Mouse (Mus musculus) myocyte (in vitro differentiated cells): ENCODE measurements around the gene Tbc1d10c.
"Not testable (repeated sequence)": the region's sequence is repeated elsewhere in the genome, so short reads cannot be mapped to it uniquely, and the experiment has no call there.

Experiments used
- CEBPB ChIP-seq: IDR thresholded peaks from 2 replicates; pipeline ENCODE4 v1.6.1; 2011; ENCODE audit warnings: mild to moderate bottlenecking, moderate library complexity; ENCODE audit not compliant: poor library complexity, insufficient read depth, severe bottlenecking
- E2F4 ChIP-seq: IDR thresholded peaks from one replicate; pipeline ENCODE4 v1.6.1; 2011; ENCODE audit warnings: mild to moderate bottlenecking, control low read depth, moderate library complexity; ENCODE audit not compliant: insufficient read depth
- MAX ChIP-seq: IDR thresholded peaks from one replicate; pipeline ENCODE4 v1.6.1; 2011; ENCODE audit warnings: low read depth, mild to moderate bottlenecking, control low read depth
- MYOD1 ChIP-seq, 3 experiments: IDR thresholded peaks; one replicate each; pipeline ENCODE4 v1.6.1; 2011; ENCODE audit warnings: control low read depth in 2 of 3, low read depth in 2 of 3, mild to moderate bottlenecking in 2 of 3, moderate library complexity in 1 of 3; ENCODE audit not compliant: insufficient read length in 2 of 3, control insufficient read depth in 1 of 3
- MYOG ChIP-seq, 3 experiments: IDR thresholded peaks; one replicate each; pipeline ENCODE4 v1.6.1; 2011; ENCODE audit warnings: control low read depth in 2 of 3, low read depth in 2 of 3, mild to moderate bottlenecking in 2 of 3; ENCODE audit not compliant: insufficient read length in 2 of 3, control insufficient read depth in 1 of 3, insufficient read depth in 1 of 3
- POLR2A ChIP-seq: IDR thresholded peaks from one replicate; pipeline ENCODE4 v1.6.1; 2011; ENCODE audit warnings: low read depth, mild to moderate bottlenecking, control low read depth, moderate library complexity; ENCODE audit not compliant: insufficient read length
- POLR2AphosphoS2 ChIP-seq: IDR thresholded peaks from one replicate; pipeline ENCODE4 v1.6.1; 2011; ENCODE audit warnings: low read depth, control low read depth; ENCODE audit not compliant: insufficient read length
- REST ChIP-seq: IDR thresholded peaks from one replicate; pipeline ENCODE4 v1.6.1; 2011; ENCODE audit warnings: mild to moderate bottlenecking, control low read depth, moderate library complexity; ENCODE audit not compliant: insufficient read depth, insufficient read length
- SRF ChIP-seq: IDR thresholded peaks from one replicate; pipeline ENCODE4 v1.6.1; 2011; ENCODE audit warnings: low read depth; ENCODE audit not compliant: control insufficient read depth, insufficient read length
- TCF12 ChIP-seq: IDR thresholded peaks from one replicate; pipeline ENCODE4 v1.6.1; 2011; ENCODE audit warnings: mild to moderate bottlenecking, control low read depth; ENCODE audit not compliant: poor library complexity, insufficient read depth, severe bottlenecking
- USF1 ChIP-seq: IDR thresholded peaks from one replicate; pipeline ENCODE4 v1.6.1; 2011; ENCODE audit warnings: low read depth, mild to moderate bottlenecking, control low read depth, moderate library complexity

DNA sequence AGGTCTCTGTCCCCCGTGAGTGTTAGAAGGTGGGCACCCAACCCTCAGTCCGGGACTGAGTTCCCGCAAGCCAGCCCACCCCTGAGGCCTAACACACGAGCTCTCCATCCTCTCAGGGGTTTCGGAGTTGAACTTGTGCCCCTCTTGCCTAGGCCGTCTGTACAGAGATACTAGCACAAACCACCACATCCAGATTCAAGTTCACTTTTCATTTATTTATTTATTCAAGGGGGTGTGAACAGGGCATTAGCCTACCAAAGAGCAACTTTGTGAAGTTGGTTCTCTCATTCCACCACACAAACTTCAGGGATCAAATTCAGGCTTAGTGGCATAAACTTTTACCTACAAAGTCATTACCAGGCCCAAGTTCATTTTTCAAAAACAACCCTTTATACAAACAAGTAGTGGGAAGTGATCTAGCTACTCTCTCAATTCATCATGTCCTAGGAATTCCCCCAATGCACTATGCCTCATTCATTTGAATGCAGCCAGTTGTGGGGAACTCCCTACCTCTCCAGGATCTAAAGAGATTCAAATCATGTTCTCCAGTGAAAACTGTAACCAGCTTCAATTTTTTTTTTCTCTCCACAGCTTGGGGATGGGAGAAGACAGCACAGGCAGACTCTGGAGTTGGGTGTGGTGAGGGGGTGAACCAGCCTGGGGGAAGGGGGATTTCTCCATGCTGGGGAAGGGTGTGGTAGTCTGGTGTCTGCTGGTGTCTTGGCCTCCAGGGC lies 55.7 kb downstream of the Tbc1d10c start:
- TF ChIP-seq POLR2A; CEBPB; MYOG (IDR thresholded peaks at IDR 0.05; ENCODE audit: control insufficient read depth in 1 of 3, insufficient read depth in 1 of 3, insufficient read length in 2 of 3, low read depth in 2 of 3); POLR2AphosphoS2; USF1; TCF12; E2F4; MAX; MYOD1 (IDR thresholded peaks at IDR 0.05; ENCODE audit: control insufficient read depth in 1 of 3, insufficient read length in 2 of 3, low read depth in 2 of 3); REST; SRF: not testable (repeated sequence)
